In genomic region chr3:153858350-153859001, GRCm38 (mm10) we compare ENCODE assay signal across 30 mouse cellular contexts. TPM values are rescaled to one million over a fixed set of nuclear protein-coding genes. Genes with fewer than 3 reads are reported as not detected.
"Had no signal": no experiment of that assay in that cellular context is flagged by ENCODE, and none has a peak within 500 bp of the region (broad histone marks: within the 10 kb centered on the region; RNA-seq: fewer than 3 reads in every experiment).

No protein-coding gene starts in this region.

- H3K4me2 ChIP-seq: heart, embryonic 11.5 days; heart, embryonic 13.5 days; heart, embryonic 15.5 days; hindbrain, embryonic 13.5 days; hindbrain, embryonic 15.5 days; limb, embryonic 12.5 days had no signal

- H3K4me1 ChIP-seq: heart, embryonic 13.5 days; heart, embryonic 15.5 days; hindbrain, embryonic 13.5 days; hindbrain, embryonic 15.5 days; limb, embryonic 10.5 days; limb, embryonic 12.5 days had no signal

- H3K9me3 ChIP-seq: heart, embryonic 13.5 days; heart, embryonic 15.5 days; hindbrain, embryonic 13.5 days; hindbrain, embryonic 15.5 days; limb, embryonic 10.5 days; limb, embryonic 12.5 days had no signal

- DNase-seq: gastrocnemius, adult 2 months; gastrocnemius, postnatal 10 days; gastrocnemius, postnatal 36 days; heart, adult 11 months; heart, adult 2 months; heart, postnatal 14 days; heart, postnatal 36 days; kidney, adult 11 months; kidney, adult 8-10 months; kidney, postnatal 10 days; kidney, postnatal 25 days; kidney, postnatal 4 days had no signal

- H3K9ac ChIP-seq: heart, embryonic 13.5 days; heart, embryonic 15.5 days; hindbrain, embryonic 13.5 days; hindbrain, embryonic 15.5 days; limb, embryonic 12.5 days had no signal

- H3K27me3 ChIP-seq: heart, embryonic 15.5 days; hindbrain, embryonic 13.5 days; hindbrain, embryonic 15.5 days; limb, embryonic 12.5 days had no signal

- ATAC-seq: hindbrain, postnatal 0 days; intestine, embryonic 16.5 days had no signal

- H3K4me3 ChIP-seq: gastrocnemius, adult 2 months; heart, adult 2 months; heart, embryonic 13.5 days; heart, embryonic 15.5 days; hindbrain, embryonic 13.5 days; hindbrain, embryonic 15.5 days; layer of hippocampus, adult 2 months; left cerebral cortex, adult 2 months; limb, embryonic 10.5 days; limb, embryonic 12.5 days had no signal

- H3K36me3 ChIP-seq: heart, embryonic 13.5 days; heart, embryonic 15.5 days; hindbrain, embryonic 13.5 days; hindbrain, embryonic 15.5 days; limb, embryonic 10.5 days; limb, embryonic 12.5 days had no signal

- H3K27ac ChIP-seq: gastrocnemius, adult 2 months; heart, adult 2 months; heart, embryonic 13.5 days; heart, embryonic 15.5 days; hindbrain, embryonic 13.5 days; hindbrain, embryonic 15.5 days; hindbrain, postnatal 0 days; layer of hippocampus, adult 2 months; left cerebral cortex, adult 2 months; limb, embryonic 10.5 days; limb, embryonic 12.5 days had no signal

RNA-seq across cellular contexts. Expression of gene Asb17, which starts 14.5 kb away (rescaled TPM):
- total RNA-seq: gastrocnemius, postnatal 10 days; gastrocnemius, postnatal 36 days; heart, adult 2 months; heart, postnatal 14 days; heart, postnatal 36 days; hematopoietic stem cell, adult 5-6 weeks; hindbrain, postnatal 0 days; layer of hippocampus, adult 2 months; layer of hippocampus, postnatal 10 days; left cerebral cortex, adult 2 months; left cerebral cortex, postnatal 14 days; left cerebral cortex, postnatal 36 days had no signal
- polyA plus RNA-seq: frontal cortex, adult 2 months; heart, adult 2 months; hindbrain, postnatal 0 days; intestine, embryonic 14.5 days; kidney, embryonic 14.5 days had no signal

RNA-seq across cellular contexts. Expression of gene Msh4, which starts 47.5 kb away (rescaled TPM):
- total RNA-seq: gastrocnemius, postnatal 36 days had no signal
